Mouse (Mus musculus) limb, embryonic 10.5 days (tissue): ENCODE results near the gene Mterf2. TPM values are rescaled to one million over a fixed set of nuclear protein-coding genes. Genes with fewer than 3 reads are reported as not detected.

Experiments used
- DNase-seq: peaks from one replicate; pipeline ENCODE4 v3.0.0-alpha.2; 2017; ENCODE audit warnings: low spot score
- H3K27ac ChIP-seq: fragments of 300-500 bp; sonication (generic); 2 replicates; pipeline ENCODE4 v1.5.1; 2016; ENCODE audit warnings: mild to moderate bottlenecking
- H3K27me3 ChIP-seq: fragments of 300-500 bp; sonication (generic); 2 replicates; pipeline ENCODE4 v1.6.1; 2016; ENCODE audit warnings: low read depth, mild to moderate bottlenecking; ENCODE audit not compliant: poor library complexity, severe bottlenecking
- H3K36me3 ChIP-seq: fragments of 300-500 bp; sonication (generic); 2 replicates; pipeline ENCODE4 v1.6.1; 2016; ENCODE audit warnings: mild to moderate bottlenecking, moderate library complexity
- H3K4me1 ChIP-seq: fragments of 300-500 bp; sonication (generic); 2 replicates; pipeline ENCODE4 v1.6.1; 2016
- H3K4me3 ChIP-seq: fragments of 300-500 bp; sonication (generic); 2 replicates; pipeline ENCODE4 v1.5.1; 2016; ENCODE audit warnings: mild to moderate bottlenecking, moderate library complexity
- H3K9me3 ChIP-seq: fragments of 300-500 bp; sonication (generic); replicated peaks from 2 replicates; pipeline ENCODE4 v1.6.1; 2016; ENCODE audit warnings: mild to moderate bottlenecking
- WGBS: fragments of 180-500 bp; shearing (Covaris S2); methylation state at CpG from one replicate; pipeline ENCODE4 v1.1.7; 2016; 5-methylcytosine and 5-hydroxymethylcytosine counted together
- polyA plus RNA-seq: library from polyadenylated mRNA; unstranded; fragments of >200 nt; fragmentation: Nextera tagmentation; extraction: Ambion mirVana; gene quantifications from 2 replicates; pipeline ENCODE4 v1.2.1, GENCODE M21; 2016

Gene Mterf2
- polyA plus RNA-seq, 1 experiment from 2014 or later = 25.1 TPM

GRCm38 (mm10) chr10:85125184-85125583 lies 2.6 kb downstream of the Mterf2 start:
- Histone ChIP-seq H3K9me3 (no peaks in the 10 kb centered on the region), H3K4me3 (no peak overlapping the region), H3K36me3 (peaks cover 53% of the 10 kb centered on the region), H3K27ac (no peak overlapping the region), H3K27me3 (no peaks in the 10 kb centered on the region), H3K4me1 (peaks cover 14% of the 10 kb centered on the region)
- DNase-seq = no peak
- WGBS = 88% methylated on average over 13 of the region's 13 CpGs

- Histone ChIP-seq H3K27ac (no peak overlapping the region), H3K4me1 (no peaks in the 10 kb centered on the region), H3K27me3 (no peaks in the 10 kb centered on the region), H3K36me3 (peaks cover 74% of the 10 kb centered on the region), H3K9me3 (no peaks in the 10 kb centered on the region), H3K4me3 (no peak overlapping the region)
- 83% methylated on average over 4 of the region's 4 CpGs for WGBS
- no peak for DNase-seq
Observed at GRCm38 (mm10) chr10:85114409-85114808, 13.4 kb downstream of the Mterf2 start.

GRCm38 (mm10) chr10:85103085-85103885 lies 24.5 kb downstream of the Mterf2 start:
- under 1% methylated on average over 34 of the region's 34 CpGs for WGBS
- peaks cover 16% of the 10 kb centered on the region for H3K4me1 ChIP-seq
- H3K4me3 ChIP-seq = peak overlapping the region; percentile 99
- H3K36me3 ChIP-seq = no peaks in the 10 kb centered on the region
- peak overlapping the region; percentile 96 for H3K27ac ChIP-seq
- H3K27me3 ChIP-seq = no peaks in the 10 kb centered on the region
- H3K9me3 ChIP-seq = no peaks in the 10 kb centered on the region
- DNase-seq = peak; percentile 70

- Histone ChIP-seq H3K27ac (peak within 1 kb of the TSS; percentile 96), H3K4me3 (peak within 1 kb of the TSS; percentile 99), H3K9me3 (no peaks in the 10 kb centered on the region), H3K27me3 (no peaks in the 10 kb centered on the region), H3K4me1 (peaks cover 16% of the 10 kb centered on the region), H3K36me3 (no peaks in the 10 kb centered on the region)
- peak; percentile 97 for DNase-seq
- WGBS = 1% methylated on average over 95 of the region's 96 CpGs
Observed at GRCm38 (mm10) chr10:85102247-85103084, 25.4 kb downstream of the Mterf2 start, which contains the start of the genes Fhl4 and Tmem263. Gene Fhl4, minus strand, starts transcription at chr10:85102495. Gene Tmem263, plus strand, starts transcription at chr10:85102627.

GRCm38 (mm10) chr10:85101841-85102240 lies 26.0 kb downstream of the Mterf2 start:
- Histone ChIP-seq H3K27me3 (no peaks in the 10 kb centered on the region), H3K27ac (peak overlapping the region; percentile 96), H3K36me3 (no peaks in the 10 kb centered on the region), H3K4me1 (peaks cover 16% of the 10 kb centered on the region), H3K4me3 (peak overlapping the region; percentile 99), H3K9me3 (no peaks in the 10 kb centered on the region)
- DNase-seq = no peak
- WGBS = 1% methylated on average over 10 of the region's 10 CpGs

- H3K27me3 ChIP-seq = no peaks in the 10 kb centered on the region
- 61% methylated on average over 4 of the region's 4 CpGs for WGBS
- no peaks in the 10 kb centered on the region for H3K4me1 ChIP-seq
- H3K9me3 ChIP-seq = no peaks in the 10 kb centered on the region
- H3K36me3 ChIP-seq = no peaks in the 10 kb centered on the region
- no peak for DNase-seq
- H3K4me3 ChIP-seq = no peak overlapping the region
- H3K27ac ChIP-seq = no peak overlapping the region
Observed at GRCm38 (mm10) chr10:85071605-85072152, 56.1 kb downstream of the Mterf2 start.

Other genes starting within 250 kb of the Mterf2 start
- gene Ric8b, start 210.4 kb downstream of the Mterf2 start, polyA plus RNA-seq = 25.1 and 28.5 TPM in 2 replicates
- 0.78 and 0.97 TPM in 2 replicates for gene Fhl4, start 25.5 kb downstream of the Mterf2 start, polyA plus RNA-seq
- gene Tmem263, start 25.4 kb downstream of the Mterf2 start, polyA plus RNA-seq = 46.0 and 75.8 TPM in 2 replicates
- gene Cry1, start 57.0 kb upstream of the Mterf2 start, polyA plus RNA-seq = 36.2 and 38.0 TPM in 2 replicates